Mouse (Mus musculus) C2C12 (cell line): ENCODE data around the gene Gnaq. TPM values are rescaled to one million over a fixed set of nuclear protein-coding genes. Genes with fewer than 3 reads are reported as not detected.

Experiments
- H3K27me3 ChIP-seq: one replicate; pipeline ENCODE4 v1.6.1; 2011; ENCODE audit not compliant: control insufficient read depth, insufficient read depth, insufficient read length
- H3K36me3 ChIP-seq: one replicate; pipeline ENCODE4 v1.6.1; 2011; ENCODE audit not compliant: control insufficient read depth, insufficient read depth
- H3K4me3 ChIP-seq: one replicate; pipeline ENCODE4 v1.5.1; 2011; ENCODE audit warnings: mild to moderate bottlenecking, control low read depth; ENCODE audit not compliant: poor library complexity, insufficient read depth, severe bottlenecking
- H3K79me2 ChIP-seq: one replicate; pipeline ENCODE4 v1.6.1; 2011; ENCODE audit not compliant: control insufficient read depth, insufficient read depth
- H3K79me3 ChIP-seq: one replicate; pipeline ENCODE4 v1.6.1; 2011; ENCODE audit warnings: low read depth, control low read depth
- H3ac ChIP-seq: one replicate; pipeline ENCODE3; 2011; ENCODE audit warnings: low read depth; ENCODE audit not compliant: control insufficient read depth, insufficient read length
- CEBPB ChIP-seq: IDR thresholded peaks from one replicate; pipeline ENCODE4 v1.6.1; 2011; ENCODE audit warnings: low read depth, mild to moderate bottlenecking, control low read depth, moderate library complexity
- CTCF ChIP-seq: IDR thresholded peaks from one replicate; pipeline ENCODE4 v1.5.1; 2011; ENCODE audit not compliant: control insufficient read depth, insufficient read depth, insufficient read length
- FOSL1 ChIP-seq: IDR thresholded peaks from one replicate; pipeline ENCODE4 v1.8.0; 2011; ENCODE audit warnings: mild to moderate bottlenecking, low read length; ENCODE audit not compliant: poor library complexity, insufficient read depth, severe bottlenecking
- MAX ChIP-seq: IDR thresholded peaks from one replicate; pipeline ENCODE4 v1.6.1; 2011; ENCODE audit warnings: mild to moderate bottlenecking, control low read depth
- MYOD1 ChIP-seq: IDR thresholded peaks from one replicate; pipeline ENCODE4 v1.6.1; 2011; ENCODE audit warnings: low read depth; ENCODE audit not compliant: control insufficient read depth, insufficient read length
- MYOG ChIP-seq: IDR thresholded peaks from one replicate; pipeline ENCODE4 v1.6.1; 2011; ENCODE audit not compliant: control insufficient read depth, insufficient read length; ENCODE audit errors: extremely low read depth
- USF1 ChIP-seq: IDR thresholded peaks from one replicate; pipeline ENCODE4 v1.6.1; 2011; ENCODE audit warnings: low read depth, mild to moderate bottlenecking, control low read depth, moderate library complexity
- polyA plus RNA-seq: library from polyadenylated mRNA; unstranded; fragments of >200 nt; fragmentation: generic; extraction: Trizol; gene quantifications from one replicate; pipeline ENCODE4 v1.2.1, GENCODE M21; 2012; ENCODE audit warnings: missing spikeins

Gnaq gene
- polyA plus RNA-seq, 1 experiment: 9.5 TPM

GRCm38 (mm10) chr19:16328074-16328850 is 195.6 kb downstream of the Gnaq start:
- Histone ChIP-seq H3K36me3 (no peaks in the 10 kb centered on the region), H3K27me3 (no peaks in the 10 kb centered on the region), H3K79me2 (no peaks in the 10 kb centered on the region), H3K4me3 (no peak overlapping the region), H3K79me3 (peaks cover 2% of the 10 kb centered on the region), H3ac (no peak overlapping the region)
- TF ChIP-seq CEBPB (no peak), MYOG (no peak), CTCF (no peak), USF1 (no peak), MAX (no peak), FOSL1 (no peak), MYOD1 (no peak)

- TF ChIP-seq MYOD1 (no peak), MYOG (no peak), CEBPB (no peak), USF1 (no peak), FOSL1 (no peak), CTCF (no peak), MAX (no peak)
- H3K4me3 ChIP-seq: no peak overlapping the region
- H3K79me3 ChIP-seq: peaks cover 2% of the 10 kb centered on the region
- H3K27me3 ChIP-seq: no peaks in the 10 kb centered on the region
- no peaks in the 10 kb centered on the region for H3K36me3 ChIP-seq
- no peak overlapping the region for H3ac ChIP-seq
- H3K79me2 ChIP-seq: no peaks in the 10 kb centered on the region
These were observed 196.4 kb downstream of the Gnaq start for GRCm38 (mm10) chr19:16329056-16329455.

- Histone ChIP-seq H3K79me3 (peaks cover 2% of the 10 kb centered on the region), H3K36me3 (no peaks in the 10 kb centered on the region)
These were observed 197.0 kb downstream of the Gnaq start for GRCm38 (mm10) chr19:16329648-16330047.

GRCm38 (mm10) chr19:16330161-16330560 is 197.5 kb downstream of the Gnaq start:
- Histone ChIP-seq H3ac (no peak overlapping the region), H3K79me3 (peaks cover 2% of the 10 kb centered on the region), H3K4me3 (no peak overlapping the region), H3K79me2 (no peaks in the 10 kb centered on the region), H3K27me3 (no peaks in the 10 kb centered on the region), H3K36me3 (no peaks in the 10 kb centered on the region)
- no peak for TF ChIP-seq FOSL1

More at GRCm38 (mm10) chr19:16329648-16330047, 197.0 kb downstream of the Gnaq start:
- Histone ChIP-seq H3K79me2 (no peaks in the 10 kb centered on the region), H3K4me3 (no peak overlapping the region), H3ac (no peak overlapping the region), H3K27me3 (no peaks in the 10 kb centered on the region)
- TF ChIP-seq FOSL1: no peak
- no peak for TF ChIP-seq CEBPB
- no peak for TF ChIP-seq USF1
- no peak for TF ChIP-seq CTCF
- TF ChIP-seq MYOD1: no peak
- no peak for TF ChIP-seq MYOG
- no peak for TF ChIP-seq MAX

- Histone ChIP-seq H3K27me3 (no peaks in the 10 kb centered on the region), H3ac (no peak overlapping the region), H3K79me2 (no peaks in the 10 kb centered on the region), H3K79me3 (peaks cover 2% of the 10 kb centered on the region), H3K36me3 (peaks cover 4% of the 10 kb centered on the region), H3K4me3 (no peak overlapping the region)
- TF ChIP-seq CTCF: no peak
- no peak for TF ChIP-seq USF1
- no peak for TF ChIP-seq MAX
- no peak for TF ChIP-seq MYOG
- TF ChIP-seq MYOD1: no peak
- no peak for TF ChIP-seq CEBPB
- no peak for TF ChIP-seq FOSL1
These were observed 198.4 kb downstream of the Gnaq start for GRCm38 (mm10) chr19:16331047-16331446.

- Histone ChIP-seq H3K79me2 (no peaks in the 10 kb centered on the region), H3ac (no peak overlapping the region), H3K36me3 (peaks cover 4% of the 10 kb centered on the region), H3K79me3 (no peaks in the 10 kb centered on the region), H3K27me3 (no peaks in the 10 kb centered on the region), H3K4me3 (no peak overlapping the region)
- TF ChIP-seq CEBPB: no peak
- no peak for TF ChIP-seq CTCF
- TF ChIP-seq MAX: no peak
- TF ChIP-seq MYOG: no peak
- no peak for TF ChIP-seq FOSL1
- TF ChIP-seq USF1: no peak
- no peak for TF ChIP-seq MYOD1
These were observed 205.4 kb downstream of the Gnaq start for GRCm38 (mm10) chr19:16337866-16338530.
